Mouse (Mus musculus) cerebellum, adult 2 months (tissue): ENCODE results near the gene Sdk2.

Experiments used
- CTCF ChIP-seq: fragments of 200-500 bp; IDR thresholded peaks from 2 replicates; pipeline ENCODE4 v1.5.1; 2011; ENCODE audit warnings: low read depth, mild to moderate bottlenecking, control low read depth, low read length, moderate library complexity, borderline replicate concordance; ENCODE audit not compliant: insufficient read depth
- POLR2A ChIP-seq: fragments of 200-500 bp; IDR thresholded peaks from 2 replicates; pipeline ENCODE4 v1.6.1; 2011; ENCODE audit warnings: low read length, control low read depth, borderline replicate concordance; ENCODE audit not compliant: insufficient read depth

GRCm38 (mm10) chr11:114038036-114038435 is 28.8 kb downstream of the Sdk2 start:
- TF ChIP-seq POLR2A (no peak), CTCF (no peak)
